Mouse (Mus musculus): ENCODE measurements around the gene Gm11541. TPM values are rescaled to one million over a fixed set of nuclear protein-coding genes. Genes with fewer than 3 reads are reported as not detected.

Gm11541 gene
- polyA plus RNA-seq, 1 experiment from 2014 or later: 0.15 TPM

DNA sequence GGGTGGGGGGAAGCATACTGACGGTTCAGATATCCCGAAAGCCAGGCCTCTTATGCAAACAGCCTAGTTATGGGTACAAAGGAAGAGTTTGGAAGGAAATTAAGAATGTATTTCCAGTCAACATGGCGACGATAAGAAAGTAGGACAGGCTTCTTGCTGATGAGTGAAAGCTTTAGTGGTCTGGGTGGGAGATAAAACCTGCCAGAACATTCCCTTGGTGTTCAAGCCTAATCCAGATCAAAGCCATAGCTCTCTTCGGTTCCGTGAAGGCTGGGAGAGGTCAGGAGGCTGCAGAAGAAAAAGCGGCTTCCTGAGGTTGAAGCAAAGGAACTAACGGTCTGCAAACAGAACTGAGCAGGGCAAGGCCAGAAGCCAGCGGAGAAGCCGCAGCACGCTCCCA is 12.9 kb upstream of the Gm11541 start:
- no peak for TF ChIP-seq CTCF (IDR thresholded peaks at IDR 0.05; ENCODE audit: low read depth)
- TF ChIP-seq EP300 (optimal IDR thresholded peaks at IDR 0.05): no peak
- no peak overlapping the region for H3K9ac ChIP-seq (ENCODE audit: low read length)
- H3K4me3 ChIP-seq (ENCODE audit: low read depth, low read length): no peak overlapping the region
- no peaks in the 10 kb centered on the region for H3K27me3 ChIP-seq (ENCODE audit: control insufficient read depth, insufficient read depth, low read length)
- H3K9me3 ChIP-seq (ENCODE audit: control insufficient read depth, low read length): no peaks in the 10 kb centered on the region
- DNase-seq (ENCODE audit: low spot score) (no peak), ATAC-seq (ENCODE audit: low FRiP score, low TSS enrichment) (no peak)
- no peaks in the 10 kb centered on the region for H3K36me3 ChIP-seq (ENCODE audit: control insufficient read depth, insufficient read depth, low read length)
- peak overlapping the region; percentile 25; the same call in 1 of the 2 replicates for H3K4me2 ChIP-seq (replicated peaks; ENCODE audit: low read depth)
- H3K27ac ChIP-seq (replicated peaks): no peak overlapping the region; the same call in 1 of the 2 replicates
- no peaks in the 10 kb centered on the region for H3K4me1 ChIP-seq (replicated peaks; ENCODE audit: control insufficient read depth, insufficient read depth)
- WGBS: 31% methylated on average over 11 of the region's 11 CpGs

DNA sequence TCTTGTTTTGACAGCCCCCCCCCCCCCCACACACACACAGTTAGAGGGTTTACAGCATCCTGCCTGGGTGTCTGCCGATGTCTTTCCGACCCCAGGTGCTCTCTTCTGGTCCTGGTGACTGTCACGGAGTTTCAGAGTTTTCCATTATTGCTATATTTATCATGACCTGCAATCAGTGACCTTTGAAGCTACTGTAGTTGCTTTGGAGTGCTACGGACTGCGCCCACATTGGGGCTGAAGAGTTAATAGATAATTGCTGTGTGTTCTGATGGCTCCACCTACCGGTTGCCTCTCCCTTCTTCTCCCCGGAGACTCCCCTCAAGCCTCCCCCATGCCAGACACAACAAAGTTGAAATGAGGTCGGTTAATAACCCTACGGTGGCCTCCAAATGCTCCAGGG is 12.5 kb upstream of the Gm11541 start:
- H3K4me2 ChIP-seq (replicated peaks; ENCODE audit: low read depth): peak overlapping the region; percentile 25; the same call in 1 of the 2 replicates
- WGBS: 10% methylated on average over 9 of the region's 9 CpGs
- no peak overlapping the region for H3K4me3 ChIP-seq (ENCODE audit: low read depth, low read length)
- no peak overlapping the region for H3K27ac ChIP-seq (replicated peaks)
- no peak overlapping the region for H3K9ac ChIP-seq (ENCODE audit: low read length)
- peak; percentile 66; the same call in 1 of the 2 replicates for ATAC-seq (ENCODE audit: low FRiP score, low TSS enrichment)
- peak; percentile 72 for TF ChIP-seq CTCF (IDR thresholded peaks at IDR 0.05; ENCODE audit: low read depth)
- no peak for TF ChIP-seq EP300 (optimal IDR thresholded peaks at IDR 0.05)
- H3K36me3 ChIP-seq (ENCODE audit: control insufficient read depth, insufficient read depth, low read length): no peaks in the 10 kb centered on the region
- no peaks in the 10 kb centered on the region for H3K27me3 ChIP-seq (ENCODE audit: control insufficient read depth, insufficient read depth, low read length)
- no peaks in the 10 kb centered on the region for H3K9me3 ChIP-seq (ENCODE audit: control insufficient read depth, low read length)
- no peaks in the 10 kb centered on the region for H3K4me1 ChIP-seq (replicated peaks; ENCODE audit: control insufficient read depth, insufficient read depth)
- DNase-seq (ENCODE audit: low spot score): peak; percentile 33

DNA sequence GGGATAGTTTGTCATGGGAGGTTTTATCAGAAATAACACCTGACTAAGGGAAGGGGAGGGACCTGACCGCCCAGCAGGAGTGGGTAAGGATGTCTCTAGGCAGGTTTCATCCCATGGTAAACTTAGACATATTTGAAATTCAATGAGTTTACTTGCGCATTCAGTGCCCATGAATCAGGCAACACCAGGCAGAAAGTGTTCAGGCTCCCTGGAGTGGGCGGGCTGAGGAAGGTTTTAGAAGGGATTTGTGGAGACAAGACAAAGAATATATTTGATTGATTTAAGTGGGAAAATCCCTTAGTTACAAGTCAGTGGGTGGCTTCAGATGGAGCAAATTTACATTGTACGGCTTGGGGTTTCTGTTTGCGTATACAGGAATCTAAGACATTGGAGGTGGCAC is 11.3 kb upstream of the Gm11541 start:
- Histone ChIP-seq H3K4me1 (replicated peaks; ENCODE audit: control insufficient read depth, insufficient read depth) (no peaks in the 10 kb centered on the region), H3K27ac (replicated peaks) (no peak overlapping the region), H3K27me3 (ENCODE audit: control insufficient read depth, insufficient read depth, low read length) (no peaks in the 10 kb centered on the region), H3K9ac (ENCODE audit: low read length) (no peak overlapping the region), H3K4me2 (replicated peaks; ENCODE audit: low read depth) (no peak overlapping the region), H3K4me3 (ENCODE audit: low read depth, low read length) (no peak overlapping the region), H3K9me3 (ENCODE audit: control insufficient read depth, low read length) (no peaks in the 10 kb centered on the region), H3K36me3 (ENCODE audit: control insufficient read depth, insufficient read depth, low read length) (no peaks in the 10 kb centered on the region)
- TF ChIP-seq CTCF (IDR thresholded peaks at IDR 0.05; ENCODE audit: low read depth) (no peak), EP300 (optimal IDR thresholded peaks at IDR 0.05) (no peak)
- no peak for DNase-seq (ENCODE audit: low spot score)
- 57% methylated on average over 5 of the region's 5 CpGs for WGBS
- ATAC-seq (ENCODE audit: low FRiP score, low TSS enrichment): no peak

DNA sequence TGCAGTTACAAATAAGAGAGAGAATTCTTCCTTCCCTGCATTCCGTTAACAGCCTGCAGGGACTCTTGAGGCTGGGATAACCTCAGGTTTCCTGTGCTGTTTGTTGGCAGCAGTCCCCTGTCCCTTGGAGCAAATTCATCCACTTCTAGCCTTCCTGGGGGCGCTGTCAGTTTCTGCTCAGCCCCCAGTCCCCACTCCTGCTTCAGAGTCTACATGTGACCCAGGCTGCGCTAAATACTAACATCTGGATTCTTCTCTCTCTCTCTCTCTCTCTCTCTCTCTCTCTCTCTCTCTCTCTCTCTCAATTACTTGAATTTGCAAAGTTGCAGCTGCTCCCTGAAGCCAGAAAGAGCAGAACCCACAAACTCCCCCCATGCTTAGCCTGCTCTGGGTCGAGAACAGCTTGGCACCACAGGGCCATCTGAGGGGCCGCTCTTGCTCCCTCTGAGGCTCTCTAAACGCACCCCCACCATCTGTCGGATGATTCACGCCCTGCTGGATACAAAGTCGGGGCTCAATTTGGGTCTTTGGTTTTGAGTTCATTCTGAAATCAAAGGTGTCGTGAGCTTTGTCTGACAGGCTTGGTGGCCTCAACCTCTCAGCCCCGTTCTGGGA is 9.1 kb upstream of the Gm11541 start:
- Histone ChIP-seq H3K27me3 (ENCODE audit: control insufficient read depth, insufficient read depth, low read length) (no peaks in the 10 kb centered on the region), H3K4me1 (replicated peaks; ENCODE audit: control insufficient read depth, insufficient read depth) (no peaks in the 10 kb centered on the region), H3K9ac (ENCODE audit: low read length) (no peak overlapping the region), H3K9me3 (ENCODE audit: control insufficient read depth, low read length) (no peaks in the 10 kb centered on the region), H3K27ac (replicated peaks) (no peak overlapping the region), H3K36me3 (ENCODE audit: control insufficient read depth, insufficient read depth, low read length) (no peaks in the 10 kb centered on the region), H3K4me3 (ENCODE audit: low read depth, low read length) (no peak overlapping the region), H3K4me2 (replicated peaks; ENCODE audit: low read depth) (no peak overlapping the region)
- TF ChIP-seq CTCF (IDR thresholded peaks at IDR 0.05; ENCODE audit: low read depth) (no peak), EP300 (optimal IDR thresholded peaks at IDR 0.05) (no peak)
- DNase-seq (ENCODE audit: low spot score) (no peak), ATAC-seq (ENCODE audit: low FRiP score, low TSS enrichment) (no peak)
- 32% methylated on average over 11 of the region's 11 CpGs for WGBS

DNA sequence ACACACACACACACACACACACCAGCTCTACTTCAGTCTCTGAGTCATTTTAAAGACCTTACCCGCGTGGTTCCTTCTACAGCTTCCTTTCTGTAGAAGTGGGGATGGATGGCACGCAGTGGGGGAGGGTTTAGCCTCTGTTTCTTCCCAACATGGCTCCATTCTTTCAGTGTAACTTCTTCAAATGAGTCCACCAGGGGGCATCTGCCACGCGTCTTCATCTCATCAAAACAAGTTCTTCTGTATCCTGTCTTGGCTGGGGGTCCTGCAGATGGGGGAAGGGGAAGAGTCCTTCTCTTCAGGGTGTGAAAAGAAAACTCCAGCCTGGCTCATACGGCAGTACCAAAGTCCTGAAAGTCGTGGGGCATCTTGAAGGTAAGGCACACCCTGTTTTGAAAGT is 279 bp downstream of the Gm11541 start:
- no peaks in the 10 kb centered on the region for H3K9me3 ChIP-seq (ENCODE audit: control insufficient read depth, low read length)
- ATAC-seq (ENCODE audit: low FRiP score, low TSS enrichment) (no peak), DNase-seq (ENCODE audit: low spot score) (no peak)
- H3K4me3 ChIP-seq (ENCODE audit: low read depth, low read length): no peak overlapping the region
- H3K4me2 ChIP-seq (replicated peaks; ENCODE audit: low read depth): no peak overlapping the region
- H3K27me3 ChIP-seq (ENCODE audit: control insufficient read depth, insufficient read depth, low read length): no peaks in the 10 kb centered on the region
- 47% methylated on average over 7 of the region's 7 CpGs for WGBS
- no peak overlapping the region for H3K9ac ChIP-seq (ENCODE audit: low read length)
- TF ChIP-seq EP300 (optimal IDR thresholded peaks at IDR 0.05): no peak
- TF ChIP-seq CTCF (IDR thresholded peaks at IDR 0.05; ENCODE audit: low read depth): peak; percentile 51
- H3K27ac ChIP-seq (replicated peaks): no peak overlapping the region
- no peaks in the 10 kb centered on the region for H3K4me1 ChIP-seq (replicated peaks; ENCODE audit: control insufficient read depth, insufficient read depth)
- no peaks in the 10 kb centered on the region for H3K36me3 ChIP-seq (ENCODE audit: control insufficient read depth, insufficient read depth, low read length)

DNA sequence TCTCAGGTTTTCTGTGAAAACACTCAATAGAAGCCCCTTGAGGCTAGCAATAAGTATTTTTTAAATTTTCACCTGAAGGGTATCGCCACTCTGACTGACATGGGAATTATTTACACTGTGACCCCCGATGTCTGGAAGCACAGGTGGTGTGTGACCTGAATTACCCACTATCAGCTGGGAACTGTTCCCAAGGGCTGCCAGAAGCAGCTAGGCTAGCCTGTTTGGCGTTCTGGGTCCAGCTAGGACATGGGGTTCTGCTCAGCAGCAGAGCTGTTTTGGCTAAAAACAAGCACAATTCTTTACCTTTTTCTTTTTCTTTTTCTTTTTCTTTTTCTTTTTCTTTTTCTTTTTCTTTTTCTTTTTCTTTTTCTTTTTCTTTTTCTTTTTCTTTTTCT is 2.1 kb downstream of the Gm11541 start:
- Histone ChIP-seq H3K27me3 (ENCODE audit: control insufficient read depth, insufficient read depth, low read length) (no peaks in the 10 kb centered on the region), H3K4me3 (ENCODE audit: low read depth, low read length) (no peak overlapping the region), H3K27ac (replicated peaks) (no peak overlapping the region), H3K9me3 (ENCODE audit: control insufficient read depth, low read length) (no peaks in the 10 kb centered on the region), H3K36me3 (ENCODE audit: control insufficient read depth, insufficient read depth, low read length) (no peaks in the 10 kb centered on the region), H3K4me2 (replicated peaks; ENCODE audit: low read depth) (no peak overlapping the region), H3K4me1 (replicated peaks; ENCODE audit: control insufficient read depth, insufficient read depth) (no peaks in the 10 kb centered on the region), H3K9ac (ENCODE audit: low read length) (no peak overlapping the region)
- DNase-seq (ENCODE audit: low spot score) (no peak), ATAC-seq (ENCODE audit: low FRiP score, low TSS enrichment) (no peak)
- no peak for TF ChIP-seq EP300 (optimal IDR thresholded peaks at IDR 0.05)
- no peak for TF ChIP-seq CTCF (IDR thresholded peaks at IDR 0.05; ENCODE audit: low read depth)
- 17% methylated on average over 3 of the region's 3 CpGs for WGBS

Measured in stomach, postnatal 0 days (tissue).